In the genomic region with DNA sequence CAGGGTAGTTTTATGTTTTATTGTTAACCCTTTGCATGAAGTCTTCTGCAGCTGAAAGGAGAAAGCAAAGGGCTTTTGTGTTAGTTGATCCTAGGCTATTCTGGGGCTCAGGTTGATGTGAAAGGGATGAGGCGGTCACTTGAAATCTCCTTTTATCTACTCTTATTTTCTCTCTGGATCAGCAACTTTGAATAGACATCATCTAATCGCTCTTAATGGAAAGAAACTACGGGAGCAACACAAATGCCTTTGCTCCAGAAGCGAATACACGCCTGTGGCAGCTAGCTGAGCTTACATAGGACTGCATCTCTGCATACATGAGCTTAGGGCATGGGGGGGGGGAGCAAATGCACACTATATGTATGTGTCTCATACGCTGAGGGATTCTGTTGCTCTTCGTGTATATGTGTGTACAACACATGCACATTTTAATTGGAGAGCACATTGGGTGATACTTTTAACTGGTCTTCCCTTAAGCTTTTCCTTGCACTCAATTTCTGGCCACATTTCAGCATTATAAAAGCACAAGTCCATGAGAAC, we compare ENCODE assay signal across 9 mouse cellular contexts. TPM values are rescaled to one million over a fixed set of nuclear protein-coding genes. Genes with fewer than 3 reads are reported as not detected.
A peak's percentile ranks its signal among the peaks of the same experiment; 100 is the strongest.
DNase-seq lines count a peak whose midpoint lies in the region; ATAC-seq and TF ChIP-seq lines count a peak whose summit lies in the region.
"Had no signal": no experiment of that assay in that cellular context is flagged by ENCODE, and none has a peak within 500 bp of the region (broad histone marks: within the 10 kb centered on the region; RNA-seq: fewer than 3 reads in every experiment).

No protein-coding gene starts in this region.

- H3K36me3 ChIP-seq in heart, postnatal 0 days (replicated peaks; ENCODE audit: control insufficient read depth, insufficient read depth, low read length) = no peaks in the 10 kb centered on the region
- no peaks in the 10 kb centered on the region for H3K36me3 ChIP-seq in forebrain, postnatal 0 days (ENCODE audit: insufficient read depth)
- no peaks in the 10 kb centered on the region for H3K36me3 ChIP-seq in myocyte (ENCODE audit: control insufficient read depth, insufficient read depth)
- H3K36me3 ChIP-seq: liver, embryonic 13.5 days had no signal

- no peak overlapping the region for H3K4me3 ChIP-seq in heart, postnatal 0 days (ENCODE audit: low read depth, low read length)
- peak overlapping the region; percentile 18 for H3K4me3 ChIP-seq in forebrain, postnatal 0 days (ENCODE audit: low read depth, low read length)
- H3K4me3 ChIP-seq in myocyte = no peak overlapping the region
- H3K4me3 ChIP-seq: liver, embryonic 13.5 days had no signal

- H3K9ac ChIP-seq in heart, postnatal 0 days (replicated peaks; ENCODE audit: low read depth, low read length) = no peak overlapping the region
- H3K9ac ChIP-seq in forebrain, postnatal 0 days = peak overlapping the region; percentile 37; the same call in 1 of the 2 replicates
- H3K9ac ChIP-seq: liver, embryonic 13.5 days had no signal

- H3ac ChIP-seq in myocyte (ENCODE audit: control insufficient read depth, insufficient read length) = no peak overlapping the region

- no peak overlapping the region for H3K27ac ChIP-seq in heart, postnatal 0 days (ENCODE audit: low read depth)
- peak overlapping the region; percentile 57; the same call in 1 of the 2 replicates for H3K27ac ChIP-seq in forebrain, postnatal 0 days (ENCODE audit: low read depth, low read length)
- H3K27ac ChIP-seq: liver, embryonic 13.5 days had no signal

- DNase-seq in heart, postnatal 0 days (ENCODE audit: low spot score) = peak; percentile 2
- DNase-seq in heart, postnatal 4 days = no peak
- peak; percentile 44 for DNase-seq in embryo, embryonic 10 days (ENCODE audit: low spot score)
- peak; percentile 60 for DNase-seq in forebrain, postnatal 0 days
- DNase-seq in thymus, postnatal 25 days = no peak
- DNase-seq in adrenal gland, postnatal 25 days = no peak
- DNase-seq: liver, embryonic 13.5 days had no signal

- no peak for TF ChIP-seq POLR2A in myocyte (IDR thresholded peaks at IDR 0.05; ENCODE audit: insufficient read length, low read depth)

- TF ChIP-seq EP300 in heart, postnatal 0 days (IDR thresholded peaks at IDR 0.05; ENCODE audit: low read depth) = no peak

- no peak for ATAC-seq in heart, postnatal 0 days (ENCODE audit: insufficient read depth, low read depth)
- no peak for ATAC-seq in forebrain, postnatal 0 days
- no peak for ATAC-seq in activated CD4-positive, CD25-positive, alpha-beta regulatory T cell, adult 4 months

- H3K27me3 ChIP-seq in heart, postnatal 0 days (ENCODE audit: control insufficient read depth, insufficient read depth, low read length) = peaks cover 77% of the 10 kb centered on the region
- no peaks in the 10 kb centered on the region for H3K27me3 ChIP-seq in forebrain, postnatal 0 days (ENCODE audit: insufficient read depth, low read length)
- no peaks in the 10 kb centered on the region for H3K27me3 ChIP-seq in myocyte (ENCODE audit: control insufficient read depth, insufficient read depth, insufficient read length)

- WGBS in heart, postnatal 0 days = 57% methylated on average over 7 of the region's 7 CpGs
- 25% methylated on average over 7 of the region's 7 CpGs for WGBS in forebrain, postnatal 0 days

- no peak for TF ChIP-seq CTCF in heart, postnatal 0 days (IDR thresholded peaks at IDR 0.05; ENCODE audit: low read depth)
- no peak for TF ChIP-seq CTCF in forebrain, postnatal 0 days (IDR thresholded peaks at IDR 0.05; ENCODE audit: low read depth)

- no peaks in the 10 kb centered on the region for H3K9me3 ChIP-seq in heart, postnatal 0 days (replicated peaks; ENCODE audit: control insufficient read depth, low read length)
- no peaks in the 10 kb centered on the region for H3K9me3 ChIP-seq in forebrain, postnatal 0 days (ENCODE audit: low read length)
- H3K9me3 ChIP-seq: liver, embryonic 13.5 days had no signal

- H3K4me1 ChIP-seq in heart, postnatal 0 days (ENCODE audit: control insufficient read depth, insufficient read depth) = peaks cover 8% of the 10 kb centered on the region; the same call in 1 of the 2 replicates
- H3K4me1 ChIP-seq in forebrain, postnatal 0 days (ENCODE audit: insufficient read depth) = peaks cover 30% of the 10 kb centered on the region
- H3K4me1 ChIP-seq: liver, embryonic 13.5 days had no signal

- peaks cover 22% of the 10 kb centered on the region for H3K79me2 ChIP-seq in myocyte (ENCODE audit: control insufficient read depth, insufficient read depth)

- H3K4me2 ChIP-seq in heart, postnatal 0 days (ENCODE audit: low read depth, low read length) = 0 out of 2 replicates have a peak overlapping the region, but pooled peaks have one; percentile 21
- peak overlapping the region; percentile 87 for H3K4me2 ChIP-seq in forebrain, postnatal 0 days (ENCODE audit: low read depth)
- peak overlapping the region; percentile 48 for H3K4me2 ChIP-seq in myocyte (ENCODE audit: low read depth)
- H3K4me2 ChIP-seq: liver, embryonic 13.5 days had no signal

TF ChIP-seq in myocyte, 11 proteins besides CTCF, POLR2A, EP300 and RAD21:
- TF ChIP-seq CEBPB (IDR thresholded peaks at IDR 0.05; ENCODE audit: insufficient read depth, poor library complexity, severe bottlenecking) (no peak), SRF (IDR thresholded peaks at IDR 0.05; ENCODE audit: control insufficient read depth, insufficient read length, low read depth) (no peak), USF1 (IDR thresholded peaks at IDR 0.05; ENCODE audit: low read depth) (no peak), MYOG (IDR thresholded peaks at IDR 0.05; ENCODE audit: control insufficient read depth in 1 of 3, insufficient read depth in 1 of 3, insufficient read length in 2 of 3, low read depth in 2 of 3) (no peak), TCF12 (IDR thresholded peaks at IDR 0.05; ENCODE audit: insufficient read depth, poor library complexity, severe bottlenecking) (no peak), MYOD1 (IDR thresholded peaks at IDR 0.05; ENCODE audit: control insufficient read depth in 1 of 3, insufficient read length in 2 of 3, low read depth in 2 of 3) (no peak), POLR2AphosphoS2 (IDR thresholded peaks at IDR 0.05; ENCODE audit: insufficient read length, low read depth) (no peak), TCF3 (IDR thresholded peaks at IDR 0.05; ENCODE audit: insufficient read length, low read depth) (no peak), E2F4 (IDR thresholded peaks at IDR 0.05; ENCODE audit: insufficient read depth) (no peak), REST (IDR thresholded peaks at IDR 0.05; ENCODE audit: insufficient read depth, insufficient read length) (no peak), MAX (IDR thresholded peaks at IDR 0.05; ENCODE audit: low read depth) (no peak)

RNA-seq across cellular contexts. Expression of a gene that starts 7.4 kb away (rescaled TPM):
- 11.4 and 11.6 TPM in 2 replicates for total RNA-seq in heart, postnatal 0 days (2014; rRNA removed; ENCODE audit: low replicate concordance)
- polyA plus RNA-seq in heart, postnatal 0 days (2015; fragmentation: Nextera tagmentation; extraction: Ambion mirVana) = 2.0 and 2.3 TPM in 2 replicates
- total RNA-seq in heart, postnatal 4 days (2021) = 1 to 10 TPM; 4.6 to 4.8 TPM
- 161 and 250 TPM in 2 replicates for total RNA-seq in forebrain, postnatal 0 days (2014; rRNA removed)
- polyA plus RNA-seq in forebrain, postnatal 0 days (2015; fragmentation: Nextera tagmentation; extraction: Ambion mirVana) = 72.9 and 89.1 TPM in 2 replicates
- polyA plus RNA-seq in myocyte (2012; fragmentation: generic; extraction: Trizol) = 5.8 TPM
- 17.5 and 28.8 TPM in 2 replicates for total RNA-seq in adrenal gland, postnatal 25 days (2021)
- not detected for polyA plus RNA-seq in activated CD4-positive, CD25-positive, alpha-beta regulatory T cell, adult 4 months (2017; shearing (Covaris generic))

Comparison
In these comparisons a context has a peak if more than half of its experiments do, and no peak if none do; other contexts are left out.
1. DNase-seq: peak in heart, postnatal 0 days (single experiment), embryo, embryonic 10 days (single experiment) and forebrain, postnatal 0 days (single experiment); none in heart, postnatal 4 days (single experiment), thymus, postnatal 25 days (single experiment) and adrenal gland, postnatal 25 days (single experiment).
2. H3K4me2 ChIP-seq: peak in every context shown above with its lines; median percentile 87 in forebrain, postnatal 0 days; 48 in myocyte; 21 in heart, postnatal 0 days.